Mouse (Mus musculus) heart, adult 2 months (tissue): ENCODE measurements around the gene Dnm2.

ENCODE experiments used
- CTCF ChIP-seq: fragments of 200-600 bp; IDR thresholded peaks from 2 replicates; pipeline ENCODE4 v1.8.1; 2022; ENCODE audit warnings: antibody characterized with exemption, mild to moderate bottlenecking, moderate library complexity
- EP300 ChIP-seq: fragments of 200-500 bp; IDR thresholded peaks from 2 replicates; pipeline ENCODE4 v1.6.1; 2011; ENCODE audit warnings: low read depth, low read length, control low read depth; ENCODE audit not compliant: insufficient read depth

DNA sequence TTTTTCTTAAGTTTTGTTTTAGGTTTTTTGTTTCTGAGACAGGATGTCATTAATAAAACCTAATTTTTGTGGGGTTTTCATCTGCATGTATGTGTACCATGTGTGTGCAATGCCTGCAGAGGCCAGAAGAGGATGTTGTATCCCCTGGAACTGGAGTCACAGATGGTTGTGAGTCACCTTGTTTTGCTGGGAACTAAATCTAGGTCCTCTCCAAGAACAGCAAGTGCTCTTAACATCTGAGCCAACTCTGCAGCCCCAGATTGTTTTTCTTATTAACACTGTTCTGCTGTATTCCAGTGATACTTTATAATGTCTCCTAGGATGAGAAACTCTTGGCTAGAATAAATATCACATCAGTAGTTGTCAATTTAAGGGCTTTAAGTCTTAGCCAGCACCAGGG is 43.8 kb upstream of the Dnm2 start:
- TF ChIP-seq EP300 (no peak), CTCF (no peak)
